8 mouse cellular contexts compared by ENCODE assay signal in the genomic region with DNA sequence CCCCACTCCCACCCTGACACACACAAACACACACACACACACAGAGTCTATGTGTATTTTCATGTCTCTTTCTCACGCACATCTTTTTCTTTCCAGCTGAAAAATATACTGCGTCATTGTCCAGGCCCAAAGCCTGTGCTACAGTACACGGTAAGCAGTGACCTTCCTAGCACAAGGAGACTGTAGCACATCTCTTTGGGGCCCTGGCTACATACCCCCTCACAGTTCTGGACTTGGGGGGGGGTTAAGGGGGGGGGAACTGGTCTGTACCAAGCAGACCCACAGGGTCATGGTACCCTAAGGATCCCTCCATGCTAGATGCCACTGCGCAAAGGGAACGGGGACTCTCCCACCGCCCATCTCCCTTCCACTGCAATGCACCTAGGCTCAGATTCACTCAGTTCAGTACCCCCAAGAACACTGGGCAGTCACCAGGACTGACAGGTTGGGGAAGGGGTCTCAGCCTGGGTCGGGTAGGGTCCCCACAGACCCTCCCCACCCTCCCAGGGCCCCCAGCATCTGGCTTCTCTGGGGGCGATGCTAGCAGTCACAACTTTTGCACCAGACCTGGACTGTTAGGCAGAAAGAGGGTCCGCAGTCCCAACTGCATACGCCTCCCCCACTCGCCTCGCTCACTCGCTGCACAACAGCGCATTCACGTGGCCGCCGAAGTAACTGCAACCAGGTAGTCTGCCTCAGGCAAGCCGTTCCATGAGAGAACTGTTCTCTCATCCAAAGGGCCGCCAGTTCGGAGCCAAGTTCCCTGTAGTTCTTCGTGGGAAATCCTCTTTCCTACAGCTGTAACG.
A peak's percentile ranks its signal among the peaks of the same experiment; 100 is the strongest.
DNase-seq lines count a peak whose midpoint lies in the region; ATAC-seq and TF ChIP-seq lines count a peak whose summit lies in the region.

No protein-coding gene starts in this region.

- no peaks in the 10 kb centered on the region for H3K9me3 ChIP-seq in E14TG2a.4 (ENCODE audit: low read length)
- no peaks in the 10 kb centered on the region for H3K9me3 ChIP-seq in hindbrain, embryonic 12.5 days (replicated peaks)

- no peaks in the 10 kb centered on the region for H3K4me1 ChIP-seq in E14TG2a.4 (replicated peaks; ENCODE audit: low read depth, low read length)
- H3K4me1 ChIP-seq in hindbrain, embryonic 12.5 days: peaks cover 36% of the 10 kb centered on the region

- H3K4me2 ChIP-seq in hindbrain, embryonic 12.5 days (replicated peaks): no peak overlapping the region

- WGBS in hindbrain, embryonic 12.5 days: 17% methylated on average over 22 of the region's 22 CpGs

- H3K4me3 ChIP-seq in E14TG2a.4 (replicated peaks; ENCODE audit: low read length): no peak overlapping the region
- no peak overlapping the region for H3K4me3 ChIP-seq in hindbrain, embryonic 12.5 days

- no peak overlapping the region for H3K9ac ChIP-seq in hindbrain, embryonic 12.5 days

- DNase-seq in c-Kit-positive CD71-positive TER-119-negative erythroid progenitor cells, embryonic 14.5 days (ENCODE audit: low read depth): peak; percentile 6
- peak; percentile 88 for DNase-seq in forelimb bud, embryonic 11.5 days (ENCODE audit: low read depth, low spot score)
- DNase-seq in layer of hippocampus, postnatal 10 days (ENCODE audit: low spot score in 2 of 2): peak; percentile 94
- DNase-seq in lung, postnatal 25 days (ENCODE audit: low spot score): peak; percentile 63
- peak; percentile 70 to 83 for DNase-seq in right cerebral cortex, adult 2 months (ENCODE audit: low spot score in 2 of 2)
- DNase-seq in urinary bladder, adult 2 months (ENCODE audit: low spot score): peak; percentile 47

- no peaks in the 10 kb centered on the region for H3K36me3 ChIP-seq in E14TG2a.4 (ENCODE audit: insufficient read depth, low read length)
- H3K36me3 ChIP-seq in hindbrain, embryonic 12.5 days: no peaks in the 10 kb centered on the region

- H3K27me3 ChIP-seq in E14TG2a.4 (ENCODE audit: insufficient read depth, low read length): peaks cover 20% of the 10 kb centered on the region
- H3K27me3 ChIP-seq in hindbrain, embryonic 12.5 days: no peaks in the 10 kb centered on the region

- H3K27ac ChIP-seq in hindbrain, embryonic 12.5 days: peak overlapping the region; percentile 44; the same call in 1 of the 2 replicates

- ATAC-seq in hindbrain, embryonic 12.5 days (ENCODE audit: low FRiP score): peak; percentile 68

- TF ChIP-seq CTCF in E14TG2a.4 (conservative IDR thresholded peaks at IDR 0.05; ENCODE audit: low read length): peak; percentile 81

Comparison
In these comparisons a context has a peak if more than half of its experiments do, and no peak if none do; other contexts are left out.
1. DNase-seq: peak in every context shown above with its lines; median percentile 94 in layer of hippocampus, postnatal 10 days; 88 in forelimb bud, embryonic 11.5 days; 76 in right cerebral cortex, adult 2 months; 63 in lung, postnatal 25 days; 47 in urinary bladder, adult 2 months; 6 in c-Kit-positive CD71-positive TER-119-negative erythroid progenitor cells, embryonic 14.5 days.